Mouse (Mus musculus): ENCODE results near the gene Vmn2r19.
"Not testable (repeated sequence)": the region's sequence is repeated elsewhere in the genome, so short reads cannot be mapped to it uniquely, and the experiment has no call there.

Vmn2r19 gene

DNA sequence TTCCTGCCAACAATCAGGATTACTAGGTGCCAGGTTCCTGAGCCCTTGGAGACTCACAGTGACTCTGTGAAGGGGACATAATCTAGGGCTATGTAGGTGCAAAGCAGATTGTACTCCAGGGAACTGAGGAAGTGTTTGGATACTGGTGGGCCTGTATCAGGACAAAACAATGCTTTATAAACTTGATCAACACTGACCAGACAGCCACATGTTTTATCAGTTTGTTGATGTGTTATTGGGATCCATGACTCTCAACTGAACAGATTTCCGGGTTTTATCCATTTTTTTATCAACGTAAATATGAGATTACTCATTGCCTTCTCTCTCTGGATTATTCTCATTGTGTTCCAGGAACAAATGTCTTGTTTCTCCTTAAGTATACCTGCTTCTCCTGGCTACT lies at the start of gene Vmn2r19:
Gene Vmn2r19 (plus strand): TSS at position 301 of the 400 bp plus-strand sequence.
- DNase-seq (ENCODE audit: low read depth, low spot score): no peak

DNA sequence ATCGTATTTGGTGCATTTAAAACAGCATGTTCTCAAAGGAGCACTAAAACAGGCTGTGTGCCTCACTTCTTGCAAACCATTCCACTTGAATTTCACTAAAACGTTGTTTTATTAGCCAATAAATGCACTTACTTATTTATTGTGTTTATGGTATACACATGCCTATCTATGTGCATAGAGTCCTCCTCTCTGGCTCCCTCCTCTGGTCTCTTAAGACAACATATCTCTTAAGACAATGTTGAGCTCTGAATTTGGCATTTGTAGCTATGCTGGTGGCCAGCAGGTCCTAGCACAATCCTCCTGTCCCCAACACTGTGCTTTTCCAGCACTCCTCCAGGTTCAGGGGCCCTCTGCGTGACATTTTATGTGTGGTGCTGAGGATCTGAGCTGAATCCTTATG lies 49.2 kb upstream of the Vmn2r19 start:
- no peak for DNase-seq (ENCODE audit: low read depth, low spot score)

DNA sequence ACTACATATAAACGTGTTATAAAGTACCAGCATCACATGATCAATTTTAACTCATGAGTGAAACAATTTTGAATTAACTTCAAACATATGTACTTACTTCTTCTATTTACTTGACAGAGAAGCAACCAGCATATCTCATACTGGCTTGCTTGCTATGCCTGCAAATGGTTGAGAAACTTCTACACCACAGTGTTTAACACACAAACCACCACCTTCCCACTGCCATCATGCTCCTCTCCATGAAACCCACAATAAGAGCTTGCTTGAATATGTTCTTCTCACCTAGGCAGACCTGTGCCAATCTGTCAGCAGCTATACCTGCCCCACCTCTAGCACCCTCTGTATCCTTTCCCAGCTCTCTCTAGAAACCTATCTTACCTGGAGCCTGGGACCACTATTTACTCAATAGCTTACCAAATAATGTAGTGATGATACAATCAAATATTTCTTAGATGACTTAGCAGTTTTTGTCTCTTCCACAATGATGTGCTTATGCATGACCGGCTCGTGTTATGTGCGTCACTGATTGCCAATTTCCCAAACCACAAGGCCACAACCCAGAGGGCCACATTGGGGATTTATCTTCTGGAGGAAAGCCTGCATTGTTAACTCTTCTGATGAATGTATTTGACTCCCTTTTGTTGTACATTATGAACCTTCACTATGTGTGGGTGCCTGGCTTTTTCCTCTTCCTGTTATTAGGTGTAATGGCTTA lies 48.1 kb upstream of the Vmn2r19 start:
- DNase-seq (ENCODE audit: low read depth, low spot score): no peak

DNA sequence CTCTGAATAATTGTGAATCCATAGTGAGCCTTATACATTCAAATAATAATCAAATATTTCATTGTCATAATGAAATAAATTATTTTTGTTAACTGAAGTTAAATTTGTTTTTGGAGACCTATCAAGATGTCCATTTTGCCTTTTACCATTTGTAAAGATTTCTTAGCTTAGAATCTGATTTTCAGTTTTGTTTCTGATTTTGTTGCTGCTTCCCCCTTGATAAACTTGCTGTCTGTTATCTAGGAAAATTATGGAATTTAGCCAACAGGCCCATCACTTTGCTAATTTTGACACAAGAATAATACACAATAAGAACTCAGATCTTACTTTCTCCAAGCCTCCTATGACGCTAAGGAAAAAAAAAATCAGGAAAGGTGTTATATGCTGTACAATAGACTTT lies 47.3 kb upstream of the Vmn2r19 start:
- no peak for DNase-seq (ENCODE audit: low read depth, low spot score)

DNA sequence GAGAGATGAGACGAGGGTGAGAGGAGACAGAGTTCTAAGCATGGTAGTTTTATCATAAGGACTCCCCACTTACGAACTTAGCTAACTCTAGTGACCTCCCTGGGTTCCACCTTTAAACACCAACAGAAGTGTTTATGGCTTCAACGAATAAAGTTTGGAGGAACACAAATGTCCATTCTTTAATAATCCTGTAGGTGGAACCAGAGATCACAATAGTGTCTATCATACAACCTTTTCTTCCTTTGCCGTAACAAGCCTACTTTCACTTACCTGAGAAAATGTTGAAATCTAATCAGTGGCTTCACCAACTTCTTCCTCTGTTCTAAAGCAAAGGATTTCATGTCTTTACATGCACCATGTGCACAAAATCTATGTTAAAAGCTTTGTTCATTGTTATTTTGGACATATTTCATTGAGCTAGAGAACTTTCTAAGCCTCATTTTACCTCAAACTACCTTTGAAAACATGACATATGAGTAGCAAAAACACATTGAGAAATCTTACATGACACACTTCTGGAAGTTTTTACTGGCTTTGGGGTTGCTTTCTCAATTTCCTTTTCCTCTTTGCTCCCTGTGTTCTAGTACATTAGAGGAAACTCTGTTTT lies 46.5 kb upstream of the Vmn2r19 start, which contains the start of gene Clec4d:
Gene Clec4d (plus strand): TSS at position 557 of the 607 bp plus-strand sequence.
- no peak for DNase-seq (ENCODE audit: low read depth, low spot score)

GRCm38 (mm10) chr6:123264194-123264593 lies 43.9 kb upstream of the Vmn2r19 start:
- DNase-seq (ENCODE audit: low read depth, low spot score): no peak

DNA sequence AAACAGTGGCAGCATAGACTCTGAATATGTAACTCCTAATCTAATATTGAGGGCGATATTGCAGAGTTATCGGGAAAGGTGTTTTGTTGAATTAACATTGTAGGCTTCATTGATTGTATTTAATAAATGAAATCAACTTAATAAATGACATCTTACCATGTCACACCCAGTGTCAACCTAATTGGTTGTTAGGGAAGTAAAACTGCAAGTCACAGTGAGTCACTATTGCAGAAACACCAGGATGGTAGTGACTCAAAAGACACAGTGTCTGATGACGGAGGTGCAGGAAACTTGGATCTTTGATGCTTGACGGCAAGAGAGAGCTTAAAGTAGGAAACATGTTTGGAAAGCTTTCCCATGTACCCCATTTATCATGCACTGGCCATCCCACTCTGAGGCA lies 42.3 kb upstream of the Vmn2r19 start:
- DNase-seq (ENCODE audit: low read depth, low spot score): no peak

DNA sequence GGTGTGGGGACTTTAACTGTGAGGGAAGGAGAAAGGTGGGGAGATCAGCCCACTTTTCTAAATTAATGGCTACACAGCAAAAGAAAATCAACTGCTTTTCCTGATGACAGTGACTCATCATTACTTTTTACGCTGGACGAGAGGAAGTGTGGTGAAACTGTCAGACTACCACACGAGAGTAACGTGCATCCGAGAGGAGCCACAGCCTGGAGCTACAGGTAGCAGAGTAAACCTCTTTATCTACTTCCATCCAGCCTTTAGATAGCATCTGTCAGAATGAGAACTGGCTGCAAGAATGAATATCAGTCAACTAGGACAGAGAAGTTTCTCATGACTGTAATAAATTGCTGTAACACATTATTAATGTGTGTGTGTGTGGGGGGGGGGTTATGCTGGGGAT lies 41.2 kb upstream of the Vmn2r19 start:
- DNase-seq (ENCODE audit: low read depth, low spot score): no peak

DNA sequence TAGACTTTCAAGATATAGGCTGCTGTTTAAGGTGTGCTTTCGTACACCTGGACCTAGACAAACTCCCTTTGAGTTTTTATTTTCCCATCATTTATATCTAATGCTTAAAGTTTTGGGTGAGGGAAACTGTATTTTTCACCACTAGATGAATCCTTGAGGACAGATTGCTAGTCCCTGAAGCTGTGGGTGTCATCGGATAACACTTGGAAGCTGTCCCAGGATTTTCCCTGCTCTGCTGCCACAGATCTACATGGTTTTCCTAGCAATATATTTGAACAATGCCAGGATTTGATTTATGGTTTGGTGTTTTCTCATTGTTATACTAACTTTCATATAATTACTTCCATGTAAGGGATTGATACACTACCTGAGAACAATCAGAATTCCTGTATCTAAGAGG lies 28.7 kb upstream of the Vmn2r19 start:
- no peak for DNase-seq (ENCODE audit: low read depth, low spot score)

DNA sequence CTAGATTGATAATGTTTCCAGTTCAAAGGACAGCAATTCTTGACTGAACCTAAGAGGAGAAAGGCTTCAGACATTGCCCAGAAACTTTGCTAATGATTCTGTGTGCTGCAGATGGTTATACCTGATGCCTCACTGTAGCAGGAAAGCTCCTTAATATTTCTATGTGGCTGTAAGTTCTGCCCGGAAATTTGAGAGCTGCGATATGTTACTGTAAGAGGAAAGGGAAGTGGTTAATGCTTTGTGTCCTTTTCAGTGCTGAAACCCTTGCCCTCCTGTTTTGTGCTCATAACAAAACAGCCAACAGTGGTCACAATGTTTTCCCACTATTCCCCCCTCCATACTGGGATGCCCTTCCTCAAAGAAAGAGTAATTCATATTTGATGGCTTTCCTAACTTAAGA lies 21.8 kb upstream of the Vmn2r19 start:
- DNase-seq (ENCODE audit: low read depth, low spot score): no peak

GRCm38 (mm10) chr6:123288931-123289330 lies 19.2 kb upstream of the Vmn2r19 start:
- DNase-seq (ENCODE audit: low read depth, low spot score): no peak

DNA sequence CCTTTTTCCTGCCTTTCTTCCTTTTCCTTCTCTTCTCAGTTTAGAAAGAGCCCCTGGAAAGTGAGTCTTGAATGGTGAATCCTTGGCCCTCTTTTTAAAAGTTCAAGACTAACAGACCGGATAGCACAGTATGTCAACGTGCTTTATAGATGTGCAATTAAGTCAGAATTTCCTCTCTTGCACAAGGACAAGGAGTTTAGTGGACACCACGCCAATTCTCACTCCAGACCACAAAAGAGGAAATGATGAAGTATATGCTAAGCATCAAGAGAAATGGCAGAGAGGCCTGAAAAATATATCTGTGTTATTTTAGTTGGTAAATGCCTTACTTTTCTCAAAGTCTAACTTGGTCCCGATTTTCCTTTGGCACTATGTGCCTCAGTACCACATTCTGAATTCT lies 18.4 kb upstream of the Vmn2r19 start, which contains the start of gene Clec4e:
Gene Clec4e (minus strand): TSS at position 118 of the 400 bp plus-strand sequence.
- no peak for DNase-seq (ENCODE audit: low read depth, low spot score)

DNA sequence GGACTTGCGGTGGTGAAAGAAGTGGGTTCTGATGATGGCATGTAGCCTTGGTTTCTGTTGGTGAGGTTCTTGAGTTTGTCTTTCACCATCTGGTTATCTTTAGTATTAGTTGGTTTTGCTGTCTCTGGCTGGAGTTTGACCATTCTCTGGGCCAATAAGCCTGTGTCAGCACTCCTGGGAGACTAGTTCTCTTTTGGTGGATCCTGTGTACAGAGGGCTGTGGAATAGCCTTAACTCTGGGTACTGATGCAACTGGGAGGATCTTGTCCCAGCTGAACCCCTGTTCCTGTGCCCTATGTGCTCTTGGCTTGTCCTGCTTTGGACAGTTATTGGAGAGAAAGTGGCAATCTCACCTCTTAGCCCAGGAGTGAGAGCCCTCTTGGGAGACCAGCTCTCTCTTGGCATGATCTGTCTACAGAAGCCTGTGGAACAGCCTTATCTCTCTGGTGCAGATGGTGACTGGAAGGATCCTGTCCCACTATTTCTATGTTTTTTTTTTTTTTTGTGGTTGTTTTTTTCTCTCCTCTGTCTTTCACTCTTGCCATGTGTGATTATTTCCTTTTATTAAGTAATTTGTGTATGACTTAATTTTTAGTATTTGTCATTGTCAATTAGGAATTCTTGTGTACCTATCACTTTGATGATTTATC lies 15.3 kb upstream of the Vmn2r19 start:
- DNase-seq (ENCODE audit: low read depth, low spot score): no peak

DNA sequence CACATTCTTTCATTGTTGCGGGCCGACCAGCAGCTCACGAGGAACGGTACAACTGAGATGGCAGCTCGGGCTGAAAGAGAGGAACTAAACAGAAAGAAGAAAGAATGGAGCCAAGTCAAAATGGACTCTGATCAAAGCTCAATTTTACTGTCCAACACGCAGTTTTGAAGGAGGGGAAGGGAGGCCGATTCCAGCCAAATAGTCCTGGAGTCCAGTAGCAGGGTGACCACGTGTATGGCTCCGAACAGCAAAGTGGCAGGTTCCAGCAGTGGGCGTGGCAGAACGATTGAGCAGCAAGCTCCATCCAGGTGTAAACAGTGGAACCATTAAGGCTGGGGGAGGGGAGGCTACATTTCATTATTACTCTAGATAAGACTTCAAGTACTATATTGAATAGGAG lies 14.6 kb upstream of the Vmn2r19 start:
- not testable (repeated sequence) for DNase-seq (ENCODE audit: low read depth, low spot score)

- no peak for DNase-seq (ENCODE audit: low read depth, low spot score)
Observed at GRCm38 (mm10) chr6:123296687-123297086, 11.4 kb upstream of the Vmn2r19 start.

DNA sequence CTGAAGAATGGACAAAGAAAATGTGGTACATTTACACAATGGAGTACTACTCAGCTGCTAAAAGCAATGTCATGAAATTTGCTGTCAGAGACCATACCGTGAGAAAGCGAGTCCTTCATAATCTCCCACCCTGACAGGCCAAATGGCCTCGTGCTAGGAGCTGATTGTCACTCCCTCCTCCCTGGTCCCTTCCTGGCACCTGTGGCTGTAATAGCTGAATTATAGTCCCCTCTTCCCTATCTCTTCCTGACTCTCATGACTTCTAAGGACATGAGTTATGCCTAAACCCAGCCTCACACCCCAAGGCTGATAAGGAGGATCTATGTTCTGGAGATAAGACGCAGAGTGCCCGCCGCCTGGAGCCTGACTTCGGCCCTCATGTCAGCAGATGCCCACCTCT lies 1.8 kb upstream of the Vmn2r19 start:
- not testable (repeated sequence) for DNase-seq (ENCODE audit: low read depth, low spot score)

GRCm38 (mm10) chr6:123332503-123332902 lies 24.4 kb downstream of the Vmn2r19 start:
- no peak for DNase-seq (ENCODE audit: low read depth, low spot score)

GRCm38 (mm10) chr6:123340093-123340492 lies 32.0 kb downstream of the Vmn2r19 start:
- DNase-seq (ENCODE audit: low read depth, low spot score): no peak

DNA sequence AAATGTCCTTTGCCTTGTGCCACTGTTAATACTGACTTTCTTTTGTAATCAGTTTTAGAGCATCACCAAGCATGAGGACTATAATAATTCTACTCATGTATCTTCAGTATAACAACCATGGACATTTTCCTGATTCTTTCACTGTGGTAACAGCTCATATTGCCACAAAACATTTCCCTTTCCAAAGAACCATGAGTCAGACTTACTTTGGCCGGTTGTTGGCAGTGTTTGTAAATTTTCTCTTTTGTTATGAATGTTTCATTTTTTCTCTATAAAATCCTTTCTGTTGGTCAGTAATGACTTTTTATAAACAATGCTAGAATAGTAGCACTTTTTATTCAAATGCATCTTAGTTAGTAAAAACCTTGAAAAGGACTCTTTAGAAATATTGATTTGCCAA lies 38.0 kb downstream of the Vmn2r19 start:
- DNase-seq (ENCODE audit: low read depth, low spot score): no peak
